Mouse (Mus musculus): Measurements from ENCODE around the gene Rtbdn. TPM values are rescaled to one million over a fixed set of nuclear protein-coding genes. Genes with fewer than 3 reads are reported as not detected.

Gene Rtbdn
- polyA plus RNA-seq, 1 experiment: not detected

DNA sequence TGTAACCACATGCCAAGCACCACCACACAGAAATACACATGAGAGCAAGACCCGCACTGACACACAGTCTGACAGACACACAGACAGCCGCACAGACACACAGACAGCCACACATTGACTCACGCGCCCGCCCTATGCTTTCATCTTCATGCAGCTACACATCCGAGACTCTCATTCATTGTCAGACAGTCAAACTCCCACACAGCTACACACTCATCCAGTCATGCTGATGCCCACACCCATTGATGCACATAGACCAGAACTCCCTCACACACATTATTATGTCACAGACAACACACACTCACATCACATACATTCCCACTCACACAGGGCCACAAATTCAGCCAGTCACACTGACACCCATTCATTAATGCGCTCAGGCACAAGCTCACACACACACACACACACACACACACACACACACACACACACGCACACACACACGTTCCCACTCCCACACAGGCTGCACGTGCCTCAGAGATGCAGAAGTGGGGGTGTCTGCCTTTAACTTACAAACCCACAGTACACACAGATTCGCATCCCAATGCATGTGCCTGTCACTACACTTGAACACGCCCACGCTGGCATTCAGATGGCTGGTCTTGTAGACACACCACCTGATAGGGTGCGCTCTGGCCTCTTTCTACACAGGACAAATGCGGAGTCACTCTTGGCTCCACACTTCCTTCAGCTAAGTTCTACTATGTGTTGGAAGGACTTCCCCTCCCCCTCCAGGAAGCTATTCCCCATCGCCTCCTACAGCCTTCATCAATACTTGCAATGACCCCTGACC is 12.8 kb upstream of the Rtbdn start:
- Histone ChIP-seq H3K4me3 (ENCODE audit: extremely low read depth, insufficient read depth, insufficient read length) (no peak overlapping the region), H3K36me3 (ENCODE audit: control insufficient read depth, insufficient read depth, low read length) (no peaks in the 10 kb centered on the region), H3K27ac (ENCODE audit: insufficient read depth, low read length) (no peak overlapping the region), H3K4me1 (ENCODE audit: control insufficient read depth, insufficient read depth, insufficient read length) (peaks cover 11% of the 10 kb centered on the region; the same call in 1 of the 2 replicates), H3K27me3 (ENCODE audit: control insufficient read depth, insufficient read depth, low read length) (peaks cover 16% of the 10 kb centered on the region)
- no peak for DNase-seq (ENCODE audit: low read depth in 1 of 2, low spot score in 2 of 2)
- WGBS: 70% methylated on average over 16 of the region's 16 CpGs
- TF ChIP-seq POLR2A (IDR thresholded peaks at IDR 0.05; ENCODE audit: low read depth, low read length): no peak
- TF ChIP-seq CTCF (IDR thresholded peaks at IDR 0.05; ENCODE audit: extremely low read depth, insufficient read depth, insufficient read length, insufficient replicate concordance): no peak

GRCm38 (mm10) chr8:84934860-84935259 is 11.9 kb upstream of the Rtbdn start:
- peaks cover 8% of the 10 kb centered on the region; the same call in 1 of the 2 replicates for H3K4me1 ChIP-seq (ENCODE audit: control insufficient read depth, insufficient read depth, insufficient read length)
- no peak overlapping the region for H3K4me3 ChIP-seq (ENCODE audit: extremely low read depth, insufficient read depth, insufficient read length)
- H3K27me3 ChIP-seq (ENCODE audit: control insufficient read depth, insufficient read depth, low read length): peaks cover 14% of the 10 kb centered on the region
- no peak for DNase-seq (ENCODE audit: low read depth in 1 of 2, low spot score in 2 of 2)
- WGBS: 4% methylated on average over 15 of the region's 15 CpGs
- H3K36me3 ChIP-seq (ENCODE audit: control insufficient read depth, insufficient read depth, low read length): no peaks in the 10 kb centered on the region
- TF ChIP-seq POLR2A (IDR thresholded peaks at IDR 0.05; ENCODE audit: low read depth, low read length) (no peak), CTCF (IDR thresholded peaks at IDR 0.05; ENCODE audit: extremely low read depth, insufficient read depth, insufficient read length, insufficient replicate concordance) (no peak)
- H3K27ac ChIP-seq (ENCODE audit: insufficient read depth, low read length): no peak overlapping the region

DNA sequence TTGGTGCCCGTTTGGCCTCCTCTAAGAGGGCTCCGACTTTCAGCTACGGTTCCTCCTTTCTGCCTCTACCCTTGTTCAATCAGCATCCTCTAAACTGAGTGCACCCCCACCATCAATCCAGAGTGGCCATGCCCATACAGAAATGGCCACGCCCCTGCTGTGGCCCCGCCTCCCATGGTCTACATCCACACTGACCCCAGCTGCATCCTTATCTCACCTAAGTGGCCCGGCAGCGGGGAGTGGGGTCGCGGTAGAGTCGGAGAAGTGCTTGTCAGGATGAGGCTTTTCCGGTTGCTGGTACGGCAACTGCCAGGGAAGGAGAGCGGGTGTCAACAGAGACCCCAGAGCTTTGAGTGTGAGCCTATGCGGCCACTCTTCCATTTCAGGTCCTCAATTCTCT is 11.3 kb upstream of the Rtbdn start:
- TF ChIP-seq CTCF (IDR thresholded peaks at IDR 0.05; ENCODE audit: extremely low read depth, insufficient read depth, insufficient read length, insufficient replicate concordance) (no peak), POLR2A (IDR thresholded peaks at IDR 0.05; ENCODE audit: low read depth, low read length) (no peak)
- Histone ChIP-seq H3K27me3 (ENCODE audit: control insufficient read depth, insufficient read depth, low read length) (peaks cover 14% of the 10 kb centered on the region), H3K27ac (ENCODE audit: insufficient read depth, low read length) (no peak overlapping the region), H3K4me1 (ENCODE audit: control insufficient read depth, insufficient read depth, insufficient read length) (peaks cover 8% of the 10 kb centered on the region; the same call in 1 of the 2 replicates), H3K36me3 (ENCODE audit: control insufficient read depth, insufficient read depth, low read length) (no peaks in the 10 kb centered on the region), H3K4me3 (ENCODE audit: extremely low read depth, insufficient read depth, insufficient read length) (no peak overlapping the region)
- no peak for DNase-seq (ENCODE audit: low read depth in 1 of 2, low spot score in 2 of 2)
- WGBS: 5% methylated on average over 14 of the region's 14 CpGs

DNA sequence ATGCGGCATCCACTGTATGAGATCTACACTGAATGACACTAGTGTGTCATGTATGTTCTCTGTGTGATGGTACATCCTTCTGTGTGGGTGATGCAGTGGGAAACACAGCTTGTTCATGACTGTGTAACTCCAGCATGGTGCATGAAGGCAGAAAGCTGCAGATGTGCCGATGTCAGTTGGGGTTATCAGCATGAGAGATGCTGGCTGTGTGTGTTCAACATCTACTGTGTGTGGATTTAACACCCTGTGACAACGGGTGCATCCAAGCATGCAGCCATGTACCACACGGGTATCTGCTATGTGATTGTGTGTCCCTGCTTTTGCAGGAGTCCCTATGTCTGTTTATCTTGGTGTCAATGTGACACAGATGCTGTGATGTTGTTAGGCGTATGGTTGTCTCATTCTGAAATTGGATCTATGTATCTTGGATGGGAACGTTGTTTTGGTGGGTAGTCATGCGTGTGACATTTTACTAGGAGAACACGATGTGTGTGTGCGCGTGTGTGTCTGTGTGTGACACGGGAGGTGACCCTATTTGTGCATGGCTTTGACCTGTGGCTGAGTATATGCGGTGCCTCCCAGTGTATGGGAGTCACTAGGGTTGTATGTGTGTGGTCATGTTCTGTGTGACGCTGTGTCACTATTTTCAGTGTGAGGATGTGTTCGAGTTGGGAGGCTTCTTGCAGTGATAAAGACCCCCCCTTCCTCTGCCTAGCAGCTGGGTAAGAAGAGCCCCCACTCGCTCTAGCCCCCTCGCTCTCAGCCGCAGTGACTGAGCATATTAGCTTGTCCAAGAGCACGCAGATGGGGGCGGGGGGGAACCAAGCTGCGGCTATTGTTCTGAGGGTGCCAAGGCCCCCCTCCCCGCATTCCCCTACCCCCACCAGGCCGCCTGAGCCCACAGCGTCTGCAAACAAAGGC is 10.5 kb upstream of the Rtbdn start:
- Histone ChIP-seq H3K36me3 (ENCODE audit: control insufficient read depth, insufficient read depth, low read length) (no peaks in the 10 kb centered on the region), H3K4me1 (ENCODE audit: control insufficient read depth, insufficient read depth, insufficient read length) (peaks cover 8% of the 10 kb centered on the region; the same call in 1 of the 2 replicates), H3K27me3 (ENCODE audit: control insufficient read depth, insufficient read depth, low read length) (peaks cover 14% of the 10 kb centered on the region), H3K27ac (ENCODE audit: insufficient read depth, low read length) (no peak overlapping the region), H3K4me3 (ENCODE audit: extremely low read depth, insufficient read depth, insufficient read length) (no peak overlapping the region)
- no peak for DNase-seq (ENCODE audit: low read depth in 1 of 2, low spot score in 2 of 2)
- WGBS: 24% methylated on average over 23 of the region's 23 CpGs
- no peak for TF ChIP-seq POLR2A (IDR thresholded peaks at IDR 0.05; ENCODE audit: low read depth, low read length)

DNA sequence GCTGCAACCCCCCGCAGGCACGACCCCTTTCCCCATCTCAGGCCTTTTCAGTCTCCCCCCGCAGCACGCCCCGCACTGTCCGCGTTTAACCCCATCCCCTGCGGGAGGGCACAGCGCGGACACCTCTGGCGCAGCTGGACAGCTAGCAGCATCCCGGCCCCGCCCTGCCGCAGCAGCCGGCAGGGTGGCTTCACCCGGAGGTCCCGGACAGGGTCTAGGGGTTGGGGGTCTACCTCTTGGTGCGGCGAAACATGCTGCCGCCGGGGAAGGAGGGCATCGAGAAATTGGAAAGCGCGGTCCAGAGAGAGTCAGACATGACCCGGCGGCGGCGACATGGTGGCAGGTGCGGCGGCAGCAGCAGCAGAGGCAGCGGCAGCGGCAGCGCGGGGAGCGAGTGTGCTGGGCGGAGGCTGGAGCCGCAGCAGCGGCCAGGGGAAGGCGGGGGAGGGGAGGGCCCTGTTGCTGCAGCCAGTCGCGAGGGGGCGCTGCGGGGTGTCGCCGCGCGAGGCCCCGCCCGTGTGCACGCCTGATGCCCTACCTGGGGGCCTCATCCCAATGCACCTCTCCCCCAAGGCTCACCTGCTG is 9.7 kb upstream of the Rtbdn start, which contains the start of gene Mast1:
Gene Mast1, minus strand, starts transcription at position 398 of the 585 bp plus-strand sequence.
- 2% methylated on average over 44 of the region's 50 CpGs for WGBS
- no peaks in the 10 kb centered on the region for H3K36me3 ChIP-seq (ENCODE audit: control insufficient read depth, insufficient read depth, low read length)
- DNase-seq (ENCODE audit: low read depth in 1 of 2, low spot score in 2 of 2): peak in 1 of 2 experiments; percentile 46
- H3K4me3 ChIP-seq (ENCODE audit: extremely low read depth, insufficient read depth, insufficient read length): peak within 1 kb of the TSS; percentile 47; the same call in 1 of the 2 replicates
- H3K27me3 ChIP-seq (ENCODE audit: control insufficient read depth, insufficient read depth, low read length): peaks cover 14% of the 10 kb centered on the region
- peak; percentile 63 for TF ChIP-seq CTCF (IDR thresholded peaks at IDR 0.05; ENCODE audit: extremely low read depth, insufficient read depth, insufficient read length, insufficient replicate concordance)
- no peak for TF ChIP-seq POLR2A (IDR thresholded peaks at IDR 0.05; ENCODE audit: low read depth, low read length)
- H3K4me1 ChIP-seq (ENCODE audit: control insufficient read depth, insufficient read depth, insufficient read length): peaks cover 8% of the 10 kb centered on the region; the same call in 1 of the 2 replicates
- no peak within 1 kb of the TSS for H3K27ac ChIP-seq (ENCODE audit: insufficient read depth, low read length)

DNA sequence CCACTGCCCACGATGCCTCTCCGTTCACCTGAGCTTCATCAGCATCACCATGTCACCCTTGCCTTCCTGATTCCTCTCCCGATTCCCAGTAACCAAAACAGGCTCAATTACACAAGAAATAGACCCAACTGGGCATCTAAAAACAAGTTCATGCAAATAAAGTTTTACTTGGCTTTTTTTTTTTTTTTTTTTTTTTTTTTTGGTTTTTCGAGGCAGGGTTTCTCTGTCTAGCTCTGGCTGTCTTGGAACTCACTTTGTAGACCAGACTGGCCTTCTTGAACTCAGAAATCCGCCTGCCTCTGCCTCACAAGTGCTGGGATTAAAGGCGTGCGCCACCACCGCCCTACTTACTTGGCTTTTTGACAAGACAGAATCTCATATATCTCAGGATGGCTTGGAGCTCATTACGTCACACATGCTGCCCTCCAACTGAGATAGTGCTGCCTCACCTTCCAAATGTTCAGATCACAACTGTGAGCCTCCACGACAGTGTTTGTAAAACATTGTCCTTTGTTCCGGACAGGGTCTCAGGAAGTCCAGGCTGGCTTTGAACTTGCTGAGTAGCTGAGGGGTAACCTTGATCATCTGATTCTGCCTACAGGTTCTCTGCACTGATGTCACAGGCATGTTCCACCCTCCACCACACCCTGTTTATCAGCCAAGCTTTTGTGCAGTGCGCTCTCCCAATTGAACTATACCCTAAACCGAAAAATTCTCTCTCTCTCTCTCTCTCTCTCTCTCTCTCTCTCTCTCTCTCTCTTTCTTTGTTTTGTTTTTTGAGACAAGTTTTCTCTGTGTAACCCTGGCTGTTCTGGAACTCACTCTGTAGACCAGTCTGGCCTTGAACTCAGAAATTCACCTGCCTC is 8.9 kb upstream of the Rtbdn start:
- H3K36me3 ChIP-seq (ENCODE audit: control insufficient read depth, insufficient read depth, low read length): no peaks in the 10 kb centered on the region
- no peak overlapping the region for H3K4me3 ChIP-seq (ENCODE audit: extremely low read depth, insufficient read depth, insufficient read length)
- H3K27me3 ChIP-seq (ENCODE audit: control insufficient read depth, insufficient read depth, low read length): peaks cover 14% of the 10 kb centered on the region
- peaks cover 8% of the 10 kb centered on the region; the same call in 1 of the 2 replicates for H3K4me1 ChIP-seq (ENCODE audit: control insufficient read depth, insufficient read depth, insufficient read length)
- TF ChIP-seq CTCF (IDR thresholded peaks at IDR 0.05; ENCODE audit: extremely low read depth, insufficient read depth, insufficient read length, insufficient replicate concordance) (no peak), POLR2A (IDR thresholded peaks at IDR 0.05; ENCODE audit: low read depth, low read length) (no peak)
- H3K27ac ChIP-seq (ENCODE audit: insufficient read depth, low read length): no peak overlapping the region
- no peak for DNase-seq (ENCODE audit: low read depth in 1 of 2, low spot score in 2 of 2)
- 60% methylated on average over 13 of the region's 13 CpGs for WGBS

All from spleen, adult 2 months (tissue).